Mouse (Mus musculus) lung, postnatal 25 days (tissue): ENCODE results near the gene Wsb2.
A peak's percentile ranks its signal among the peaks of the same experiment; 100 is the strongest.
"Not testable (repeated sequence)": the region's sequence is repeated elsewhere in the genome, so short reads cannot be mapped to it uniquely, and the experiment has no call there.

ENCODE experiments used
- DNase-seq: peaks from one replicate; pipeline ENCODE4 v3.0.0; 2022; ENCODE audit warnings: low spot score

Gene Wsb2

DNA sequence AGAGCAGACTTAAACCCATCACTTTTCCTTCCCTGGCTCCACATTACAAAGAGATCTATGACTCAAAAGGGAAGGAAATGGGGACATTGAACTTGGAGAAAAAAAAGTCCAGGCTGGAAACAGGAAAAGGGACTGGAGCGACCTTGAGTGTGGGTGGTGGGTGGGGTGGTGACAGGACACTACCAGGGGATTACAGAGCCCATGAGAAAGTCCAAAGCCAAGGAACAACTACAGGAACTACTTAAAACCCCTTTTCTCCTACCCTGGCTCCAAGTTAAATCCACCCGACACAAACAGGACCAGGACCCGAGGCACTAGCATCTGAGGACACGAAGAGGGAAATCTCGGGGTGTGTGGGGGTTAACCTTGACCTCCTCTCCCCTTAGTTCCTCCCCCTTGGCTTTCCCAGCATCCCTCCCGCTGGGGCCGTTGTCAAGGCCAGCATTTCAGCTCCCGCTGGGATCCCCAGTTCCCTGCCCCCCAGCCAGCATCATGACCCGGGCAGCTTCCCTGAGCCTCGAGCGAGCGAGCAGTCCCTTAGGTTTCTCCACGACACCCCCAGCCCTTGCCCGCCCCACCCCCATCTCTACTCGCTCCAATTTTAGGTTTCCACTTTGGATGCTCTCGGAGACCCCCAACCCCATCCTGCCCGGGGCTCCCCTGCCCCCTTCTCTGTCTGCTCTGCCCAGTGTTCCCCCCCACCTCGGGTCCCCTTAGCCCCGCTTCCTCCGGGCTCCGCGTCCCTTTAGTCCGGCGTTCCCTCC lies 557 bp upstream of the Wsb2 start:
- peak; percentile 30 for DNase-seq

DNA sequence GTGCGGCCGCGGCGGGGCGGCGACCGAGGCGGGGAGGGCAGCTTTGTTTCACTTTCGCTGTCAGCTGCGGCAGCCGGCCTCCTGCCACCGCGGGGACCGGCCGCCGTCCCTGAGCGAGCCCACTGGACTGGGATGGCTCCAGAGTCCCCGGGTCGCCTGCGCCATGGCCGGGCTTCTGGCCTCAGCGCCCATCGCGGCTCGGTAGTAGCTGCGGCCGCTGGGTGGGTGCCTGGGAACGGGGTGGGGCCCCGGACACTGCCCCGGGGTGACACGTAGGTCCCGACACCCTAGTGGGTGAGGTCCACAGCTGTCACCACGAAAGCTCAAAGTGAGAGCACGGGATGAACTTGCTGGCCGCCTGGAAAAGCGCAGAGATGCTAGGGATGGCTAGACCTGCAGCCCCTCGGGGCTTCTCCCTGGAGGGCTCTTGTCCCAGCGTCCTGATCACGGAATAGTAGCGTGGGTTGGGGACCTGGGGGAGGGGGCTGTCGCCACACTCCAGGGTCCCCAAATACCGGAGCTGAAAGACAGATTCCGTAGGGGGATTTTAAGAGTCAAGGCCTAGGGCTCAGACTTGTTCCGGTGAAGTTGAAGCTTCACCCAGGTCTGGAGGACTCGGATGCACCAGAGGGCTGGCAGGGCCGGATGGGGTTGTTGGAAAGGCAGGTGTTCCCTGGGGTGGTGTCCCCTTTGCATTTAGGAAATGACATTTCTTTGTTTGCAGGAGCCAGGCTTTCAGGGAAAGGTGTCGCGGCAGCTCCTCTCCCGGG lies 559 bp downstream of the Wsb2 start:
- DNase-seq, result no peak

DNA sequence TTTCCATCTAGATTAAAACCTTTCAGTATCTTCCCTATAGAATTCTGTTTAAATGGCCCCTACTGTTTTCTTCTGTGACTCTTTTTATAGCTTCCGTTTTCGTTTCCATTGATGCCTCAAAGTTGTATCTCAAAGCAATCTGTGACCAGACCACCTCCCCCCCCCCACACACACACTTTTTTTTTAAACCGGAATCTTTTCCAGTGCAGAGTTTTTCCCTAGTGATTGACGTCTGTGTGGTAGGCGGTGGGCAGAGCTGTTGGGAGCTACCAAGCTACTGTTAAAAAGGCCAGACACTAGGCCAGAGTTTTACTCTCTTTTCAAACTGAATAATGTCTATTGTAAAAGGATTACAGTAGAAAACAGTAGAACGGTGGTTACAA lies 1.1 kb downstream of the Wsb2 start:
- no peak for DNase-seq

DNA sequence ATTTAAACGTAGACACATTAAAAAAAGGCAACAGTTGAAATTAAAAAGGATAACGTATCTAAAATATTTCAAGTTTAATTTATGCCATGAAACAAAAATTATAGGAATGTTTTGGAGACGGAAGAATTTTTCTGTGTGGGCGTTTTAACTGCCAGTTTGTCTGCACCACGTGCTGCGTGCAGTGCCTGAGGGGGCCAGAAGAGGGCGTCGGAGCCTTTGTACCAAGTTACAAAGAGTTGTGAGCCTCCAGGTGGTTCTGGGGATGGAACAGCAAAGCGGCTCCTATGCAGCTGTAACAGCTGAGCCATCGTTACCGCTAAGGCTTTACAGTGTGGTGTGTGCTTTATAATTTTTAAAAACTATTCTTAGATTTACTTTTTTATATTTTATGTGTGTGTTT lies 1.6 kb downstream of the Wsb2 start:
- DNase-seq, result peak; percentile 64

DNA sequence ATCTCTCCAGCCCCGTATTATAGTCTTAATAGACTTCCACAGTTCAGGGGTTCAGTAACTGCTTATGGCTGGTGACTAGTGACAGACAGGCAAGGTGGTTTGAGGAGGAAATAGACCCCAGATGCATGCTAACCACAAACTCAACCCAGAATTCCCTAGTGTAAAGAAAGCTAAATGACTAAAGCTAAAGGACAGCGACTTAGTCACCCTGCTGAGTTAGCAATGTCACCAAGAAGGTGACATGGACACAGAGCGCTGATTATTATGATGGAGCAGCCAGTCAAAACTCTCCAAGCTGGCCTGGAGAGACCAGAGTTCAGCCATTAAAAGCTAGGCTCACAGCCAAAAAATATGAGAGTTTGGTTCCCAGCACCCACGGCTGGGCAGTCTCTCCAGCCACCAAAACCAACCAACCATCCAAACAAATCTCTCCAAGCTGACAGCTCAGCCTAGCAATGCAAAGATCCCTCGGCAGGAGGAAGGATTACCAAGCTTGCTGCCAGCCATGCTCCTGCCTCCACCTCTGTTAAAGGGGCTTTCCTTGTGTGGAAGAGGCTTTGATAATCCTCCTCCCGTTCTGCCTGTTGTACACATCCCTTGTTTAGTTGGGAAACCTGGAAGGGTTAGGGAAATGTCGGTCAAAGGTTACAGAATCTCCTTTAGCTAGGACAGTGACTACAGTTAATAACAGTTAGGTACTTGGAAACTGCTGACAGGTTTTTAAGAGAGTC lies 2.6 kb downstream of the Wsb2 start:
- no peak for DNase-seq

DNA sequence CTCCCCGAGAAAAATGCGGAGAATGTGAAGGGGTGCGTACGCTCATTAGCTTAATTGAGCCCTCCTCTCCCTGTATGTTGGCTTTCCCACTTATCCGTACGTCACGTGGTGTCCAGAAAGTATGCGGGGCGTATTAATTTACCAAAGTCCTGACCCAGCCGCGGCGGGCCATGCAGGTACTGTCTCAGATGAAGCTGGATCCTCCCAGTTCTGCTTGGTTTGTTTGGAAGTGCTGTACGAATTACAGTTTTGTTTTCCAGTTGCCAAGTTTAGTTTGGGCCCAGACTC lies 3.1 kb downstream of the Wsb2 start:
- peak; percentile 58 for DNase-seq

DNA sequence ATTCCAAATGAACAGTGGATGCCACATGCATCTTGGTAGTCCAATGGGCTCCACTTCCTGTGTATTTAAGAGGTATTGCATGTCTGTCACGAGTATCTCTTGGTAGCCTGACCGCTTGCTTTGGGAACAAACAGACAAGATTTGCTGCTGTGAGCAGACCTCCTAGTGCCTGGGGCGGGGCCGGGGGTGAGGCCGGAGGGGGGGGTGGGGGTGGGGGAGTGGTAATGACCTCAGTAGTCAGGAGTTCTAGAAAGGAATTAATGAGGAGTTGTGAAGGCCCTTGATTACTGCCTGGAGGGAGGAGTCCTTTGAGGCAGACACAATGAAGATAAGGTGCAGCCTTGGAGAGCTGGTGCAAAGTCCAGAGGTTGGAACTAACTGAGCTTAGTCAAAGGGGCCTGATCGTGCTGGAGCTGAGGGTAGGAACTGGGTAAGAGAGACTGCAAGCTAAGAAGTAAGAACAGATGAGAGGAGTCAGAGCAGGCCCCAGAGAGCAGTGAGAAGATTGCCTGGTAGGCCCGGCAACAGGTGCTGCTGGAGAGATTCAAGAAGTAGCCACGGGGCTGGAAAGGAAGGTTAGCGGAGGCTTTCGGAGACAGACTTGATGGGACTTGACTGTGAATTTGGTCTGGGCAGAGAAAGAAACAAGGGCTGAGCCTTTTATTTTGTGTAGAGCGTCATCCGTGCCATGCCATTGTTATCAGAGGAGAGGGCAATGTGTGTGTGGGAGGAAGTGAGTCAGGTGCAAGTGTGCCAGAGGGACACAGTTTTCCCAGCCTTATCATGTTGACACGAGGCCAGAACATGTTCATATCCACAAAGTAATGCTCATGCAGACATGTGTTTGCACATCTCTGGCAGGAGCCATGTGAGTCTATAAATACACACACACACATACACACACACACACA lies 3.8 kb downstream of the Wsb2 start:
- DNase-seq, result peak; percentile 39

DNA sequence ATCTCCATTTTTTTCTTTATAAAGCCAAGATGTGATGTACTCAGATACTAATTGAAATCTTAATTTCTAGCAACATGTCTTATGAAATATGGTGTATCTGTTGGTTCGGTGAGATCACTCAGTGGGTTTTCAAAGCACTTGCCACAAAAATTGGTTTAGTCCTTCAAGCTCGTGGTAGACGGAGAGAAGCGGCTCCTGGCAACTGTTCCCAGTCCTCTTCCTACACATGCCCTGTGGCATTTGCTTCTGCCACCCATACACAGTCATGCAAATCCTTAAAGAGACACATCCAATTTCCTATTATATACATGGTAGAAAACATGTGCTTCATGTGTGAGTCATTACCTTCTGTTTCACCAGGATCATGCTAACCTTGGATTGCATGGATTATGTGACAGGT lies 4.5 kb downstream of the Wsb2 start:
- no peak for DNase-seq

DNA sequence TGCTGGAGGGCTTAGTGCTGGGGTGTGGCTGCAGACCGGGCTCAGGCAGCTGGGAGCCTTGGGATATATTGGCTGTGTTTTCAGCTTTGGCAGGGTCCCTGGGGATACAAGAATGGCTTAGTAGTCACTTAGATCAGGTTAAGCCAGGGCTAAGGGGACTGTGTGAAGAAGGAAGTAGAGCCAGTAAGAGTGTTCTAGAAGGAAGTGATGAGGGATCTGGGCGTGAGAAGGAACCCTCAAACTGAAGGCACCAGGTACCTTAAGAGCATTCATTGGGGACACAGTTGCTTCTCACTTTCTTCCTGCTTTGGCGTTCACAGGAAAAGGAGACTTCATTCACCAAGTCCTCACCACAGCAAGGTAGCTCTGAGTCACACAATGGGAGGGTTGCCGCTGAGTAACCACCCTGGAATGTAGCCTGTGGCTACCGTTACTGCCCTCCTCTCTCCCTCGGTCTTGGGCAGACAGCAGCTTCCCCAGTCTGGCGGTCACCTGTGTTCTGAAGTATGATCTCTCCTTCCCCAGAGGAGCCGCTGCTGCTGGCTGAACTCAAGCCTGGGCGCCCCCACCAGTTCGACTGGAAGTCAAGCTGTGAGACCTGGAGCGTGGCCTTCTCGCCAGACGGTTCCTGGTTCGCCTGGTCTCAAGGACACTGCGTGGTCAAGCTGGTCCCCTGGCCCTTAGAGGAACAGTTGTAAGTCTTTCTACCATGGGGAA lies 6.1 kb downstream of the Wsb2 start:
- DNase-seq, result peak; percentile 73

DNA sequence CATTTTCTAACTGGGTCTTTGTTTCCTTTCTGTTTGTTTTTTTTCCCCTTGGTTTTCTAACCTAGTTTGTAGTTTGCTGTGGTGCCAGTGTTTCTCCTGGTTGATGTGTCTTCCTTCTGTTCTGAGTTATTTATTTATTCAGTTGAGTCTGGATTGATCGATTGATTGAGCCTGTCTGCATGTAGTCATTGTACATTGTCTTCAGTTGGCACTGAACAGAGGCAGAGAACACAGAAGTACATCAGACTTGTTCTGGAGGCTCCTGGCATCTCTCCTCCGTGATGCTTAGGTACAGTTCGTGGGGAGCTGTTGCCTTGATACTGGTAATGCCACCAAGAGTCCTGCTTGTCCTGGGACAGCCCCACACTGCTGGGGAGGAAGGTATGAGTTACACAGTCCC lies 7.7 kb downstream of the Wsb2 start:
- DNase-seq, result no peak

DNA sequence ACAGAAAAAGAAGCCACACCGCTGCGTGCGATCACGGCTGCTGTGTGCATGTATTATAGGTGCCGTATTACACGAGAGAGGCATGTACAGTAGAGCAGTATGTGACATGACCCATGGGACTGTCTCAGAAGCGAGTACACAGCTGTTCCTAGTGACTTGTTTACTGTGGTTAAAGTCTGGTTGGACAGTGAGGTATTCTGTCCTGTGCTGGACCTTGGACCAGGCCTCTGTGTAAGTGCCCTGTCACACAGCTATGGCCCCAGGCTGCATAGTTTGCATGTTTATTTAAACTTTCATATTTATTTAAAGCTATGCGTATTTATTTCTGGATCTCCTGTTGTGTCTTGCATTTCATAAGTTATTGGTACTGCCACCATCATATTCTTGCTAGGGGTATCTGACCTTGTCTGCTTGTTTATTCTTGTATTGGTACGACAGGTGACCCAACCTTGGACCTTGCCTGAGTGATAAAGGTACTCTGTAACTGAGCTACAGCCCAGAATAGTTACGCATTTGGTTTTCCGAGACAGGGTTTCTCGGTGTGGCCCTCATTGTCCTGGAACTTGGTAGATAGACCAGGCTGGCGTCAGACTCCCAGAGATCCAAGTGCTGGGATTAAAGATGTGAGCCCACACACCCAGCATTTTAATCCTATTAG lies 8.9 kb downstream of the Wsb2 start:
- no peak for DNase-seq

DNA sequence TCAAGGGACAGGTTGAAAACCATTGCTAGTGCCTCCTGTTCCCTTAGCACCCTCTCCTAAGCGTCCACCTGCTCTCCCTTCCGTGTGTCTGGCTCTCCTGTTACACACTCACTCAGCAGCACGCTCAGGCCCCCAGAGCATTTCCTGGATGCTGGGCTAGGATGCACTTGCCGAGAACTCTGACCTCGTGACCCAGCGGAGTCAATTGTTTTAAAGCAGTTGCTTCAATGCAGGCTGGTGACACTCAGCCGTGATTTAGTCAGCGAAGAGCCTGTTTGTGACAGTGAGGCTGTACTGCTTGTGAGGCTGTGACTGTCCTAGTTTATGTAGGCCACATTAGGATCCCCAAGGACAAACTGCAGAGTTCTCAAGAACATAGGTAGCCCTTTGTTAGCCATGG lies 10.1 kb downstream of the Wsb2 start:
- DNase-seq, result no peak

DNA sequence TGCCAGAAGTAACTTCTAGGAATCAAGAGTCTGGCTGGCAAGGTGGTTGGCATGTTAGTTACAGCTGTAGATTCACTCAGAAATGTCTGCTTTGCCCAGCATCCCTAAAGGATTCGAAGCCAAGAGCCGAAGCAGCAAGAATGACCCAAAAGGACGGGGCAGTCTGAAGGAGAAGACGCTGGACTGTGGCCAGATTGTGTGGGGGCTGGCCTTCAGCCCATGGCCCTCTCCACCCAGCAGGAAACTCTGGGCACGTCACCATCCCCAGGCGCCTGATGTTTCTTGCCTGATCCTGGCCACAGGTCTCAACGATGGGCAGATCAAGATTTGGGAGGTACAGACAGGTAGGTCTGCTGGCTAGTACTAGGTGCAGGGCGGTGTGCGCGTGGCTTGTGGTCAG lies 13.5 kb downstream of the Wsb2 start:
- DNase-seq, result no peak

DNA sequence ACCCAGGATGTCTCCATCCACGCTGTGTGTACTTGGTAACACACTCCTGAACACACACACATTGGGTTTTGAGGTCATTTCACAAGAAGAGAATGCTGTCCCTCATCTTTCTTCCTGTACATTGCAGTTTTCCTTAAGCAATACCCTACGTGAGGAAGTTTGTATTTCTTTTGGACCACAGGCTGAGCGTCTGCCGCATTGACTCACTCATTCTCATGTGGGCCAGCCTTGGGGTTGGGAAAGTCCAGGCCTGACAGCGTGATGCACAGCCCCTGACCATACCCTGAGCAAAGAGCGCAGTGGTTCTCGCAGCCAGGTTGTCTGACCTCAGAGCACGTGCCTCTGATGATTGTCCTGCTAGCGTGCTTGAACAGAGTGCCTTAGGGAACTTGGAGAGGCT lies 16.3 kb downstream of the Wsb2 start:
- DNase-seq, result no peak

DNA sequence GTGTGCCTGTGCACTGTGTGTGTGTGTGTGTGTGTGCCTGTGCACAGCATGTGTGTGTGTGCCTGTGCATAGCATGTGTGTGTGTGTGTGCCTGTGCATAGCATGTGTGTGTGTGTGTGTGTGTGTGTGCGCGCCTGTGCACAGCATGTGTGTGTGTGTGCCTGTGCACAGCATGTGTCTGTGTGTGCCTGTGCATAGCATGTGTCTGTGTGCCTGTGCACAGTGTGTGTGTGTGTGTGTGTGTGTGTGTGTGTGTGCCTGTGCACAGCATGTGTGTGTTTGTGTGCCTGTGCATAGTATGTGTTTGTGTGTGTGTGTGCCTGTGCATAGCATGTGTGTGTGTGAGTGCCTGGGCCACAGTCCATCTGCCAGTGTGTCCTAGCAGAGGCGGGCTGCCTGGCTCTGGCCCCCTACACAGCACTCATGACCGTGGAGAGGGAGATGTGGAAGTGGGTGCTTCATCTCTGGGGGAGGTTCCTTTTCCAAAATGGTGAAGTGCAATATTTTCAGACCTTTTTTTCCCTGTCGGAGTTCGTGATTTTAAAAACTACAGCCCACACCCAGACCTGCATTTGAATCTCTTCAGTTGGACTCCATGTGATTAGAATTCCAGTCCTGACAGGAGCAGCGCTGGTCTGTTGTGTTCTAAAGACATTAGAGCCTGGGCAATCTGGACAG lies 17.4 kb downstream of the Wsb2 start:
- DNase-seq, result no peak

DNA sequence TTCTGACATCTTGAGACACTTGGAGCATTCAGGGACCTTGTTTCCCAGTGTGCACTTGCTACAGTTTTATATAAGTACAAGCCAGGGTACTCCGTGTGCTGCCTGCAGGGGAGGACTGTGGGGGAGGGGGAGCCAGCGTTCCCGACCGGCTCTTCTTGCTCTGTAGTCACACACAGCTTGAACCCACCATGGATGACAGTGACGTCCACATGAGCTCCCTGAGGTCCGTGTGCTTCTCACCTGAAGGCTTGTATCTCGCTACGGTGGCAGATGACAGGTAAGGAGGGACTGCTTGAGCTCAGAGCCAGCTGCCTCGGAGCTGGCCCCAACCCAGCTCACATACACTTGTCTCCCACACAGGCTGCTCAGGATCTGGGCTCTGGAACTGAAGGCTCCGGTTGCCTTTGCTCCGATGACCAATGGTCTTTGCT lies 19.2 kb downstream of the Wsb2 start:
- no peak for DNase-seq

DNA sequence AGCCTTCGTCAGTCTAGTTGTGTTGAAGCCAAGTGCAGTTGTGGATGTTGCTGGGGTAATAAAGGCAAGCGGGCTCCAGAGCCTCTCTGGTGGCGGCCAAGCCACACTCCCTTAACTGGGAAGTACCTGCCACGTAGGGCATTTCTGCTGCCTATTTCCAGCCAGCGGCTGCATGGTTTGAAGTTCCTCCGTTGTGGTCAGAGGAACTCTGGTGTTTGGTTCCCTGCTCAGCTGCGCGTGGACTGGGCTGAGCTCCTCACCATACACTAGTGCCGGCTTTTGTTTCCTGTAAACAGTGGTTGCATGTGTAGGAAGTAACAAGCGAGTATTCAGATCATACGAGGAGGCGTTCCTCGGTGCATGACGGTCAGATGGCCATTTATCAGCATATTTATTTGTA lies 20.6 kb downstream of the Wsb2 start:
- DNase-seq, result not testable (repeated sequence)

DNA sequence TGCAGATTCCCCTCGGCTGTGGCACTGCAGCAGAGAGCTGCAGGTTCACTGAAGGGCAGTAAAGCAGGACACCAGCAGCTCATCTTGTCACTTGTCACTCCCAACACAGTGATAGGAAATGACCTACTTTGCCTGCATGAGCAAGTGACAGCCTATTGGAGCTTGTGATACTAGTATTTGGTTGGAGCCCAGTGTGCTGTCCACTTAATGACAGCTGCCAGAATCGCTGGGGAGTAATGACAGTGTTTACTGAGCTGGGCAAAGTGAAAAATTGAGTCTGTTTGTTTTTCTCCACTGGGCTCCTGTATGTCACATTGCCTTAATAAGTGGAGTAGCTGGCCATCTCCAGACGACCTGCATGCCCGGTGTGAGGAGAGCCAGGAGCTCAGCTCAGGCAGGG lies 23.1 kb downstream of the Wsb2 start:
- DNase-seq, result no peak

DNA sequence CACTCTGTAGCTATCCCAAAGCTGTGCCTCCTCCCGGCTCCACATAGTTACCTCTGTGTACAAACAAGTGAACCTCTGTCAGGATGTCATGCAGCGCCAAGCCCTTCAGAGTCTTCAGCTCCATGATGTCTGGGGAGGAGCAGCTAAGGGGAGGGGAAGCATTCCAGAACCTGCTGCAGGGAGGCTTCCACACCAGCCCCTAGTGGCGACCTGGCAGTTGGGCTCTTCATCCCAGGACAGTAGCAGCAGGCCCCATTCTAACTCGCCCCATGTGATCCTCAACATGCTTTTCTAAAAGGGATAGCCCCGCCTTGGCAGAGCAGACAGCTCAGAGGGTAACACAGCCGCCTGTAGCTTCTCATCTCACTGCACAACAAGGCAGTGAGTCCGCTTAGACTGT lies 24.7 kb downstream of the Wsb2 start:
- no peak for DNase-seq

DNA sequence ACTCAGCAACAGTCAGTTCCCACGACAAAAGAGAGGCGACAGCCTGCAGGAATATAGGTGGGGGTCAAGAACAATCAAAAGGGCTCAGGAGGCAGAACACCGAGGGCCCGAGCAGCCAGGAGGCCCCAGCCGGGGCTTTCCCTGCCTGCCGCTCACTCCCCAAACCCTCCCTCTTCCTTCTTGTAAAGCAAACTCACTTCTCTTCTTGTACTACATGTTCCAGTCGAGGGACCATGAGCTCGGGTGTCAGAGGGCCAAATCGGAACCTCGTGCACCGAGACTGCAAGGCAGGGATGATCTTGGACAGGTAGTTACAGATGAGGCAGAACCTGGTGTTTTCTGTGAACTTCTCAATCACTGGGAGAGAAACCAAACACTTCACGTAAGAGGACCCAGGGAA lies 26.1 kb downstream of the Wsb2 start:
- no peak for DNase-seq
